Mouse (Mus musculus) hindbrain, embryonic 12.5 days (tissue): Measurements from ENCODE around the gene P3h2. TPM values are rescaled to one million over a fixed set of nuclear protein-coding genes. Genes with fewer than 3 reads are reported as not detected.

ENCODE experiments used
- ATAC-seq: fragments of 200-750 bp; cut with Nextera tagmentation; 2 replicates; pipeline ENCODE4 v1.8.0; 2017; ENCODE audit warnings: moderate TSS enrichment; ENCODE audit not compliant: low FRiP score
- H3K27ac ChIP-seq: fragments of 300-500 bp; sonication (generic); 2 replicates; pipeline ENCODE4 v1.5.1; 2016; ENCODE audit warnings: mild to moderate bottlenecking
- H3K27me3 ChIP-seq: fragments of 300-500 bp; sonication (generic); 2 replicates; pipeline ENCODE4 v1.6.1; 2016; ENCODE audit warnings: mild to moderate bottlenecking
- H3K36me3 ChIP-seq: fragments of 300-500 bp; sonication (generic); 2 replicates; pipeline ENCODE4 v1.6.1; 2016; ENCODE audit warnings: mild to moderate bottlenecking
- H3K4me1 ChIP-seq: fragments of 300-500 bp; sonication (generic); 2 replicates; pipeline ENCODE4 v1.6.1; 2016
- H3K4me2 ChIP-seq: fragments of 300-500 bp; sonication (generic); replicated peaks from 2 replicates; pipeline ENCODE4 v1.6.1; 2016; ENCODE audit warnings: mild to moderate bottlenecking
- H3K4me3 ChIP-seq: fragments of 300-500 bp; sonication (generic); 2 replicates; pipeline ENCODE4 v1.5.1; 2016; ENCODE audit warnings: mild to moderate bottlenecking
- H3K9ac ChIP-seq: fragments of 300-500 bp; sonication (generic); 2 replicates; pipeline ENCODE4 v1.6.1; 2016; ENCODE audit warnings: mild to moderate bottlenecking, moderate library complexity
- H3K9me3 ChIP-seq: fragments of 300-500 bp; sonication (generic); replicated peaks from 2 replicates; pipeline ENCODE4 v1.6.1; 2016; ENCODE audit warnings: mild to moderate bottlenecking
- WGBS: fragments of 180-500 bp; shearing (Covaris S2); methylation state at CpG from one replicate; pipeline ENCODE4 v1.1.7; 2016; 5-methylcytosine and 5-hydroxymethylcytosine counted together
- polyA plus RNA-seq: library from polyadenylated mRNA; unstranded; fragments of >200 nt; fragmentation: Nextera tagmentation; extraction: Ambion mirVana; gene quantifications from 2 replicates; pipeline ENCODE4 v1.2.1, GENCODE M21; 2016

The P3h2 gene
- polyA plus RNA-seq, 1 experiment from 2014 or later: 2.3 TPM

- no peak overlapping the region for H3K27ac ChIP-seq
- WGBS: 48% methylated on average over 5 of the region's 5 CpGs
- H3K4me3 ChIP-seq: no peak overlapping the region
- H3K36me3 ChIP-seq: no peaks in the 10 kb centered on the region
- H3K9me3 ChIP-seq: no peaks in the 10 kb centered on the region
- no peak for ATAC-seq
- H3K27me3 ChIP-seq: no peaks in the 10 kb centered on the region
- no peak overlapping the region for H3K9ac ChIP-seq
- peaks cover 4% of the 10 kb centered on the region for H3K4me1 ChIP-seq
- no peak overlapping the region for H3K4me2 ChIP-seq
Measured at GRCm38 (mm10) chr16:26024543-26024942, 81.0 kb downstream of the P3h2 start.

- H3K4me2 ChIP-seq: no peak overlapping the region
- H3K9ac ChIP-seq: no peak overlapping the region
- H3K9me3 ChIP-seq: no peaks in the 10 kb centered on the region
- H3K27me3 ChIP-seq: no peaks in the 10 kb centered on the region
- no peak overlapping the region for H3K27ac ChIP-seq
- peaks cover 4% of the 10 kb centered on the region for H3K4me1 ChIP-seq
- ATAC-seq: no peak
- H3K36me3 ChIP-seq: no peaks in the 10 kb centered on the region
- H3K4me3 ChIP-seq: no peak overlapping the region
- WGBS: 78% methylated on average over 4 of the region's 4 CpGs
Measured at GRCm38 (mm10) chr16:26023352-26023751, 82.2 kb downstream of the P3h2 start.

GRCm38 (mm10) chr16:26021759-26022158 is 83.8 kb downstream of the P3h2 start:
- Histone ChIP-seq H3K4me2 (no peak overlapping the region), H3K36me3 (no peaks in the 10 kb centered on the region), H3K4me3 (no peak overlapping the region), H3K9me3 (no peaks in the 10 kb centered on the region), H3K27ac (no peak overlapping the region), H3K27me3 (no peaks in the 10 kb centered on the region), H3K4me1 (peaks cover 4% of the 10 kb centered on the region), H3K9ac (no peak overlapping the region)
- no peak for ATAC-seq
- WGBS: 65% methylated on average over 2 of the region's 2 CpGs

- Histone ChIP-seq H3K4me1 (no peaks in the 10 kb centered on the region), H3K9me3 (no peaks in the 10 kb centered on the region), H3K27me3 (no peaks in the 10 kb centered on the region), H3K36me3 (no peaks in the 10 kb centered on the region), H3K4me2 (no peak overlapping the region), H3K9ac (no peak overlapping the region), H3K4me3 (no peak overlapping the region), H3K27ac (no peak overlapping the region)
- no peak for ATAC-seq
- 89% methylated on average over 3 of the region's 3 CpGs for WGBS
Measured at GRCm38 (mm10) chr16:26005811-26006210, 99.8 kb downstream of the P3h2 start.

- no peak overlapping the region for H3K4me3 ChIP-seq
- no peak overlapping the region for H3K27ac ChIP-seq
- H3K4me1 ChIP-seq: no peaks in the 10 kb centered on the region
- no peak for ATAC-seq
- no peak overlapping the region for H3K4me2 ChIP-seq
- no peak overlapping the region for H3K9ac ChIP-seq
- 69% methylated on average over 4 of the region's 4 CpGs for WGBS
- no peaks in the 10 kb centered on the region for H3K36me3 ChIP-seq
- H3K9me3 ChIP-seq: no peaks in the 10 kb centered on the region
- no peaks in the 10 kb centered on the region for H3K27me3 ChIP-seq
Measured at GRCm38 (mm10) chr16:26003261-26003660, 102.3 kb downstream of the P3h2 start.

- no peaks in the 10 kb centered on the region for H3K9me3 ChIP-seq
- no peak overlapping the region for H3K9ac ChIP-seq
- H3K4me2 ChIP-seq: no peak overlapping the region
- no peak overlapping the region for H3K4me3 ChIP-seq
- whole genome bisulfite sequencing: 90% methylated on average over 9 of the region's 9 CpGs
- no peaks in the 10 kb centered on the region for H3K27me3 ChIP-seq
- H3K36me3 ChIP-seq: no peaks in the 10 kb centered on the region
- no peak overlapping the region for H3K27ac ChIP-seq
- no peak for ATAC-seq
- no peaks in the 10 kb centered on the region for H3K4me1 ChIP-seq
Measured at GRCm38 (mm10) chr16:26002848-26003247, 102.7 kb downstream of the P3h2 start.

- 83% methylated on average over 3 of the region's 3 CpGs for WGBS
- no peaks in the 10 kb centered on the region for H3K4me1 ChIP-seq
Measured at GRCm38 (mm10) chr16:25994605-25995004, 111.0 kb downstream of the P3h2 start.

GRCm38 (mm10) chr16:25987221-25987620 is 118.4 kb downstream of the P3h2 start:
- Histone ChIP-seq H3K36me3 (no peaks in the 10 kb centered on the region), H3K27ac (no peak overlapping the region), H3K9me3 (no peaks in the 10 kb centered on the region), H3K4me2 (no peak overlapping the region), H3K9ac (no peak overlapping the region), H3K4me3 (no peak overlapping the region), H3K4me1 (no peaks in the 10 kb centered on the region), H3K27me3 (no peaks in the 10 kb centered on the region)
- 89% methylated on average over 5 of the region's 5 CpGs for WGBS
- no peak for ATAC-seq

More at GRCm38 (mm10) chr16:25994605-25995004, 111.0 kb downstream of the P3h2 start:
- no peaks in the 10 kb centered on the region for H3K9me3 ChIP-seq
- H3K36me3 ChIP-seq: no peaks in the 10 kb centered on the region
- no peak for ATAC-seq
- no peaks in the 10 kb centered on the region for H3K27me3 ChIP-seq
- H3K4me2 ChIP-seq: no peak overlapping the region
- no peak overlapping the region for H3K9ac ChIP-seq
- no peak overlapping the region for H3K27ac ChIP-seq
- no peak overlapping the region for H3K4me3 ChIP-seq

- H3K9me3 ChIP-seq: no peaks in the 10 kb centered on the region
- H3K9ac ChIP-seq: no peak overlapping the region
- no peak overlapping the region for H3K27ac ChIP-seq
- no peak overlapping the region for H3K4me3 ChIP-seq
- ATAC-seq: no peak
- H3K36me3 ChIP-seq: no peaks in the 10 kb centered on the region
- H3K4me1 ChIP-seq: no peaks in the 10 kb centered on the region
- no peak overlapping the region for H3K4me2 ChIP-seq
- WGBS: 35% methylated on average over 4 of the region's 4 CpGs
- no peaks in the 10 kb centered on the region for H3K27me3 ChIP-seq
Measured at GRCm38 (mm10) chr16:25983635-25984034, 121.9 kb downstream of the P3h2 start.

- 68% methylated on average over 3 of the region's 3 CpGs for WGBS
- Histone ChIP-seq H3K27ac (no peak overlapping the region), H3K36me3 (no peaks in the 10 kb centered on the region), H3K9me3 (no peaks in the 10 kb centered on the region), H3K27me3 (no peaks in the 10 kb centered on the region), H3K4me3 (no peak overlapping the region), H3K9ac (no peak overlapping the region), H3K4me2 (no peak overlapping the region), H3K4me1 (no peaks in the 10 kb centered on the region)
- ATAC-seq: no peak
Measured at GRCm38 (mm10) chr16:25979037-25979436, 126.5 kb downstream of the P3h2 start.

GRCm38 (mm10) chr16:25977210-25977609 is 128.4 kb downstream of the P3h2 start:
- H3K4me1 ChIP-seq: no peaks in the 10 kb centered on the region
- H3K9ac ChIP-seq: no peak overlapping the region
- no peaks in the 10 kb centered on the region for H3K27me3 ChIP-seq
- H3K9me3 ChIP-seq: no peaks in the 10 kb centered on the region
- no peak overlapping the region for H3K27ac ChIP-seq
- WGBS: 87% methylated on average over 2 of the region's 2 CpGs
- no peaks in the 10 kb centered on the region for H3K36me3 ChIP-seq
- H3K4me2 ChIP-seq: no peak overlapping the region
- H3K4me3 ChIP-seq: no peak overlapping the region
- ATAC-seq: no peak

- Histone ChIP-seq H3K36me3 (no peaks in the 10 kb centered on the region), H3K4me1 (no peaks in the 10 kb centered on the region), H3K9me3 (no peaks in the 10 kb centered on the region), H3K4me2 (no peak overlapping the region), H3K27ac (no peak overlapping the region), H3K4me3 (no peak overlapping the region), H3K27me3 (no peaks in the 10 kb centered on the region), H3K9ac (no peak overlapping the region)
- WGBS: 85% methylated on average over 7 of the region's 7 CpGs
- no peak for ATAC-seq
Measured at GRCm38 (mm10) chr16:25971285-25971684, 134.3 kb downstream of the P3h2 start.

- Histone ChIP-seq H3K4me1 (no peaks in the 10 kb centered on the region), H3K9ac (no peak overlapping the region), H3K27ac (no peak overlapping the region), H3K36me3 (no peaks in the 10 kb centered on the region), H3K4me3 (no peak overlapping the region), H3K27me3 (no peaks in the 10 kb centered on the region), H3K4me2 (no peak overlapping the region), H3K9me3 (no peaks in the 10 kb centered on the region)
- ATAC-seq: no peak
- WGBS: 87% methylated on average over 5 of the region's 5 CpGs
Measured at GRCm38 (mm10) chr16:25970720-25971119, 134.9 kb downstream of the P3h2 start.
